Mouse (Mus musculus): Measurements from ENCODE around the gene 9630041A04Rik. TPM values are rescaled to one million over a fixed set of nuclear protein-coding genes. Genes with fewer than 3 reads are reported as not detected.

The 9630041A04Rik gene
- 0.64 and 0.85 TPM in 2 replicates for polyA plus RNA-seq (2015; fragmentation: Nextera tagmentation; extraction: Ambion mirVana)

- no peaks in the 10 kb centered on the region for H3K9me3 ChIP-seq (replicated peaks; ENCODE audit: control insufficient read depth, low read length, poor library complexity, severe bottlenecking)
- no peak within 1 kb of the TSS for H3K4me3 ChIP-seq (ENCODE audit: low read depth, low read length)
- peaks cover 9% of the 10 kb centered on the region; the same call in 1 of the 2 replicates for H3K4me1 ChIP-seq (ENCODE audit: control insufficient read depth, insufficient read depth, low read length)
- no peak within 1 kb of the TSS for H3K9ac ChIP-seq (ENCODE audit: low read depth, low read length)
- H3K4me2 ChIP-seq (ENCODE audit: low read length), result peak within 1 kb of the TSS; percentile 23
- no peaks in the 10 kb centered on the region for H3K36me3 ChIP-seq (ENCODE audit: control insufficient read depth, insufficient read depth, low read length)
- no peaks in the 10 kb centered on the region for H3K27me3 ChIP-seq (ENCODE audit: control insufficient read depth, insufficient read depth, low read depth, low read length)
- peak within 1 kb of the TSS; percentile 58 for H3K27ac ChIP-seq (ENCODE audit: low read length)
- 67% methylated on average over 15 of the region's 15 CpGs for WGBS
- 0 out of 2 replicates have a peak, but pooled peaks have one; percentile 64 for ATAC-seq
Observed at GRCm38 (mm10) chr9:101861596-101862471, at the start of gene 9630041A04Rik. Gene 9630041A04Rik, plus strand, starts transcription at chr9:101861841.

GRCm38 (mm10) chr9:101823896-101824295 lies 37.7 kb upstream of the 9630041A04Rik start:
- no peak overlapping the region for H3K4me2 ChIP-seq (ENCODE audit: low read length)
- H3K4me1 ChIP-seq (ENCODE audit: control insufficient read depth, insufficient read depth, low read length), result no peaks in the 10 kb centered on the region
- H3K4me3 ChIP-seq (ENCODE audit: low read depth, low read length), result no peak overlapping the region
- H3K36me3 ChIP-seq (ENCODE audit: control insufficient read depth, insufficient read depth, low read length), result no peaks in the 10 kb centered on the region
- ATAC-seq, result 0 out of 2 replicates have a peak, but pooled peaks have one; percentile 45
- 21% methylated on average over 7 of the region's 7 CpGs for WGBS
- H3K27ac ChIP-seq (ENCODE audit: low read length), result no peak overlapping the region
- H3K27me3 ChIP-seq (ENCODE audit: control insufficient read depth, insufficient read depth, low read depth, low read length), result no peaks in the 10 kb centered on the region
- no peak overlapping the region for H3K9ac ChIP-seq (ENCODE audit: low read depth, low read length)
- no peaks in the 10 kb centered on the region for H3K9me3 ChIP-seq (replicated peaks; ENCODE audit: control insufficient read depth, low read length, poor library complexity, severe bottlenecking)

GRCm38 (mm10) chr9:101825626-101826025 lies 36.0 kb upstream of the 9630041A04Rik start:
- no peak overlapping the region for H3K4me2 ChIP-seq (ENCODE audit: low read length)
- ATAC-seq, result no peak
- no peak overlapping the region for H3K27ac ChIP-seq (ENCODE audit: low read length)
- H3K4me1 ChIP-seq (ENCODE audit: control insufficient read depth, insufficient read depth, low read length), result no peaks in the 10 kb centered on the region
- no peaks in the 10 kb centered on the region for H3K36me3 ChIP-seq (ENCODE audit: control insufficient read depth, insufficient read depth, low read length)
- H3K27me3 ChIP-seq (ENCODE audit: control insufficient read depth, insufficient read depth, low read depth, low read length), result no peaks in the 10 kb centered on the region
- WGBS, result 94% methylated on average over 8 of the region's 8 CpGs
- H3K9ac ChIP-seq (ENCODE audit: low read depth, low read length), result no peak overlapping the region
- no peaks in the 10 kb centered on the region for H3K9me3 ChIP-seq (replicated peaks; ENCODE audit: control insufficient read depth, low read length, poor library complexity, severe bottlenecking)
- H3K4me3 ChIP-seq (ENCODE audit: low read depth, low read length), result no peak overlapping the region

- H3K36me3 ChIP-seq (ENCODE audit: control insufficient read depth, insufficient read depth, low read length), result no peaks in the 10 kb centered on the region
- H3K27ac ChIP-seq (ENCODE audit: low read length), result no peak overlapping the region
- H3K4me1 ChIP-seq (ENCODE audit: control insufficient read depth, insufficient read depth, low read length), result no peaks in the 10 kb centered on the region
- no peak overlapping the region for H3K4me3 ChIP-seq (ENCODE audit: low read depth, low read length)
- ATAC-seq, result no peak
- no peak overlapping the region for H3K9ac ChIP-seq (ENCODE audit: low read depth, low read length)
- WGBS, result 84% methylated on average over 2 of the region's 2 CpGs
- H3K4me2 ChIP-seq (ENCODE audit: low read length), result no peak overlapping the region
- H3K27me3 ChIP-seq (ENCODE audit: control insufficient read depth, insufficient read depth, low read depth, low read length), result no peaks in the 10 kb centered on the region
- H3K9me3 ChIP-seq (replicated peaks; ENCODE audit: control insufficient read depth, low read length, poor library complexity, severe bottlenecking), result no peaks in the 10 kb centered on the region
Observed at GRCm38 (mm10) chr9:101833619-101834018, 28.0 kb upstream of the 9630041A04Rik start.

DNA sequence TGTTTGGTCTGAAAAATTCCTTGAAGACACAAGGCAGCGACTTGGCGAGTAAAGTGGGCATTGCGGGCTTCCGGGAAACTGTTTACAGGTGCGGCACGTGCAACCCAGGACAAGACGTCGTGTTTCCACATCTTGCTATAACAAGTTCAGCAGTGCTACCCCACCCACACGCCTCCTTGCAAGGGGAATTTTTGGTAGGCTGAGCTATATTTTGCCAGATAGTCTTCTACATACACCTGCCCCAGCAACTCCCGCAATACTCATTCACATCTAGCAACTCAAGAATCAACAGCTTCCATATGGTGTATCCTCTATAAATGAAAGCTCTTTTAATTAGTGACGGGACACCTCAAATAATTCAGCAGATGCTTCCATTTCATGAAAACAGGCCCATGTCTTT lies 20.5 kb upstream of the 9630041A04Rik start:
- Histone ChIP-seq H3K4me2 (ENCODE audit: low read length) (no peak overlapping the region), H3K27ac (ENCODE audit: low read length) (no peak overlapping the region), H3K9ac (ENCODE audit: low read depth, low read length) (no peak overlapping the region), H3K36me3 (ENCODE audit: control insufficient read depth, insufficient read depth, low read length) (no peaks in the 10 kb centered on the region), H3K9me3 (replicated peaks; ENCODE audit: control insufficient read depth, low read length, poor library complexity, severe bottlenecking) (no peaks in the 10 kb centered on the region), H3K4me1 (ENCODE audit: control insufficient read depth, insufficient read depth, low read length) (no peaks in the 10 kb centered on the region), H3K27me3 (ENCODE audit: control insufficient read depth, insufficient read depth, low read depth, low read length) (no peaks in the 10 kb centered on the region), H3K4me3 (ENCODE audit: low read depth, low read length) (no peak overlapping the region)
- WGBS, result 95% methylated on average over 11 of the region's 11 CpGs
- no peak for ATAC-seq

GRCm38 (mm10) chr9:101843893-101844292 lies 17.7 kb upstream of the 9630041A04Rik start:
- Histone ChIP-seq H3K9ac (ENCODE audit: low read depth, low read length) (no peak overlapping the region), H3K27me3 (ENCODE audit: control insufficient read depth, insufficient read depth, low read depth, low read length) (no peaks in the 10 kb centered on the region), H3K4me3 (ENCODE audit: low read depth, low read length) (no peak overlapping the region), H3K27ac (ENCODE audit: low read length) (no peak overlapping the region), H3K4me2 (ENCODE audit: low read length) (no peak overlapping the region), H3K36me3 (ENCODE audit: control insufficient read depth, insufficient read depth, low read length) (no peaks in the 10 kb centered on the region), H3K4me1 (ENCODE audit: control insufficient read depth, insufficient read depth, low read length) (no peaks in the 10 kb centered on the region), H3K9me3 (replicated peaks; ENCODE audit: control insufficient read depth, low read length, poor library complexity, severe bottlenecking) (no peaks in the 10 kb centered on the region)
- WGBS, result 81% methylated on average over 4 of the region's 4 CpGs
- no peak for ATAC-seq

GRCm38 (mm10) chr9:101845691-101846090 lies 15.9 kb upstream of the 9630041A04Rik start:
- no peak for ATAC-seq
- Histone ChIP-seq H3K27me3 (ENCODE audit: control insufficient read depth, insufficient read depth, low read depth, low read length) (no peaks in the 10 kb centered on the region), H3K4me3 (ENCODE audit: low read depth, low read length) (no peak overlapping the region), H3K9ac (ENCODE audit: low read depth, low read length) (no peak overlapping the region), H3K36me3 (ENCODE audit: control insufficient read depth, insufficient read depth, low read length) (no peaks in the 10 kb centered on the region), H3K27ac (ENCODE audit: low read length) (no peak overlapping the region), H3K9me3 (replicated peaks; ENCODE audit: control insufficient read depth, low read length, poor library complexity, severe bottlenecking) (no peaks in the 10 kb centered on the region), H3K4me2 (ENCODE audit: low read length) (no peak overlapping the region), H3K4me1 (ENCODE audit: control insufficient read depth, insufficient read depth, low read length) (no peaks in the 10 kb centered on the region)
- 87% methylated on average over 6 of the region's 6 CpGs for WGBS

GRCm38 (mm10) chr9:101862481-101863065 lies 932 bp downstream of the 9630041A04Rik start:
- Histone ChIP-seq H3K36me3 (ENCODE audit: control insufficient read depth, insufficient read depth, low read length) (no peaks in the 10 kb centered on the region), H3K27ac (ENCODE audit: low read length) (peak overlapping the region; percentile 58), H3K4me1 (ENCODE audit: control insufficient read depth, insufficient read depth, low read length) (peaks cover 9% of the 10 kb centered on the region; the same call in 1 of the 2 replicates), H3K4me3 (ENCODE audit: low read depth, low read length) (no peak overlapping the region), H3K9ac (ENCODE audit: low read depth, low read length) (no peak overlapping the region), H3K9me3 (replicated peaks; ENCODE audit: control insufficient read depth, low read length, poor library complexity, severe bottlenecking) (no peaks in the 10 kb centered on the region), H3K4me2 (ENCODE audit: low read length) (peak overlapping the region; percentile 23), H3K27me3 (ENCODE audit: control insufficient read depth, insufficient read depth, low read depth, low read length) (no peaks in the 10 kb centered on the region)
- peak; percentile 82 for ATAC-seq
- 16% methylated on average over 12 of the region's 12 CpGs for WGBS

DNA sequence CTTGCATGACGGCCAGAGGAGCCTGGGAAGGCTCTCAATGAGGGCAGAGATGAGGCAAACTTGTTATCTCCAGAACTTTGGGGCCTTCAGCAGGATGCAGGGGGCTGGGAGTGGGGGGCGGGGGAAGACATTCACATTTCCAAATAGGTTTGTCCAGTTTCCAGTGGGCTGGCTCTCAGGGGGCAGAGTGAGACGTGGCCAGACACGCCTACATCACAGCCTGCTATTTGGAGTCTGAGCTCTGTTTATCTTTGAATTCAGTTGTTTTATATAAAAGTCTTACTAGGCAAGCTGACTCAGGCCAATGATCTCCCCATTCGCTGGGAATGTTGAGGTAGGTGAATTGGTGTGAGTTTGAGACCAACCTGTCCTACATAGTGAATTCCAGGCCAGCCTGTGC lies 1.5 kb downstream of the 9630041A04Rik start:
- H3K4me2 ChIP-seq (ENCODE audit: low read length), result peak overlapping the region; percentile 23
- peak; percentile 43; the same call in 1 of the 2 replicates for ATAC-seq
- H3K27ac ChIP-seq (ENCODE audit: low read length), result peak overlapping the region; percentile 58

More for the DNA sequence above, 1.5 kb downstream of the 9630041A04Rik start:
- Histone ChIP-seq H3K36me3 (ENCODE audit: control insufficient read depth, insufficient read depth, low read length) (no peaks in the 10 kb centered on the region), H3K27me3 (ENCODE audit: control insufficient read depth, insufficient read depth, low read depth, low read length) (no peaks in the 10 kb centered on the region), H3K4me1 (ENCODE audit: control insufficient read depth, insufficient read depth, low read length) (peaks cover 9% of the 10 kb centered on the region; the same call in 1 of the 2 replicates), H3K9me3 (replicated peaks; ENCODE audit: control insufficient read depth, low read length, poor library complexity, severe bottlenecking) (no peaks in the 10 kb centered on the region), H3K4me3 (ENCODE audit: low read depth, low read length) (no peak overlapping the region), H3K9ac (ENCODE audit: low read depth, low read length) (no peak overlapping the region)
- WGBS, result 52% methylated on average over 5 of the region's 5 CpGs
